Mouse (Mus musculus): ENCODE results near the gene Lif. TPM values are rescaled to one million over a fixed set of nuclear protein-coding genes. Genes with fewer than 3 reads are reported as not detected.

Lif gene
- polyA plus RNA-seq, 1 experiment from 2014 or later, result not detected

- no peaks in the 10 kb centered on the region for H3K27me3 ChIP-seq (ENCODE audit: control insufficient read depth, insufficient read depth, low read length)
- no peaks in the 10 kb centered on the region for H3K36me3 ChIP-seq (ENCODE audit: control insufficient read depth, insufficient read depth, low read length)
- H3K4me3 ChIP-seq (ENCODE audit: low read depth, low read length), result no peak overlapping the region
- H3K4me2 ChIP-seq (ENCODE audit: low read depth, low read length), result no peak overlapping the region
- no peak overlapping the region for H3K27ac ChIP-seq (ENCODE audit: low read depth, low read length)
- 91% methylated on average over 3 of the region's 3 CpGs for WGBS
- H3K9ac ChIP-seq (replicated peaks; ENCODE audit: low read depth, low read length), result no peak overlapping the region
- no peaks in the 10 kb centered on the region for H3K9me3 ChIP-seq (ENCODE audit: control insufficient read depth, low read length)
- no peaks in the 10 kb centered on the region for H3K4me1 ChIP-seq (ENCODE audit: control insufficient read depth, insufficient read depth, low read length)
- ATAC-seq (ENCODE audit: low read depth), result no peak
Measured at GRCm38 (mm10) chr11:4249151-4249550, 8.2 kb upstream of the Lif start.

GRCm38 (mm10) chr11:4250290-4250689 lies 7.1 kb upstream of the Lif start:
- Histone ChIP-seq H3K9ac (replicated peaks; ENCODE audit: low read depth, low read length) (no peak overlapping the region), H3K4me1 (ENCODE audit: control insufficient read depth, insufficient read depth, low read length) (no peaks in the 10 kb centered on the region), H3K27me3 (ENCODE audit: control insufficient read depth, insufficient read depth, low read length) (no peaks in the 10 kb centered on the region), H3K27ac (ENCODE audit: low read depth, low read length) (no peak overlapping the region), H3K4me3 (ENCODE audit: low read depth, low read length) (no peak overlapping the region), H3K4me2 (ENCODE audit: low read depth, low read length) (no peak overlapping the region), H3K9me3 (ENCODE audit: control insufficient read depth, low read length) (no peaks in the 10 kb centered on the region), H3K36me3 (ENCODE audit: control insufficient read depth, insufficient read depth, low read length) (no peaks in the 10 kb centered on the region)
- no peak for ATAC-seq (ENCODE audit: low read depth)
- 83% methylated on average over 7 of the region's 7 CpGs for WGBS

- WGBS, result 64% methylated on average over 3 of the region's 3 CpGs
- H3K27me3 ChIP-seq (ENCODE audit: control insufficient read depth, insufficient read depth, low read length), result no peaks in the 10 kb centered on the region
Measured at GRCm38 (mm10) chr11:4251376-4251775, 6.0 kb upstream of the Lif start.

GRCm38 (mm10) chr11:4252886-4253285 lies 4.5 kb upstream of the Lif start:
- Histone ChIP-seq H3K4me3 (ENCODE audit: low read depth, low read length) (no peak overlapping the region), H3K9me3 (ENCODE audit: control insufficient read depth, low read length) (no peaks in the 10 kb centered on the region), H3K36me3 (ENCODE audit: control insufficient read depth, insufficient read depth, low read length) (no peaks in the 10 kb centered on the region), H3K4me1 (ENCODE audit: control insufficient read depth, insufficient read depth, low read length) (no peaks in the 10 kb centered on the region), H3K27me3 (ENCODE audit: control insufficient read depth, insufficient read depth, low read length) (no peaks in the 10 kb centered on the region), H3K9ac (replicated peaks; ENCODE audit: low read depth, low read length) (no peak overlapping the region), H3K27ac (ENCODE audit: low read depth, low read length) (no peak overlapping the region), H3K4me2 (ENCODE audit: low read depth, low read length) (no peak overlapping the region)
- WGBS, result 51% methylated on average over 2 of the region's 2 CpGs
- no peak for ATAC-seq (ENCODE audit: low read depth)

More at GRCm38 (mm10) chr11:4251376-4251775, 6.0 kb upstream of the Lif start:
- no peak overlapping the region for H3K4me2 ChIP-seq (ENCODE audit: low read depth, low read length)
- no peak for ATAC-seq (ENCODE audit: low read depth)
- no peak overlapping the region for H3K9ac ChIP-seq (replicated peaks; ENCODE audit: low read depth, low read length)
- H3K36me3 ChIP-seq (ENCODE audit: control insufficient read depth, insufficient read depth, low read length), result no peaks in the 10 kb centered on the region
- H3K9me3 ChIP-seq (ENCODE audit: control insufficient read depth, low read length), result no peaks in the 10 kb centered on the region
- no peak overlapping the region for H3K4me3 ChIP-seq (ENCODE audit: low read depth, low read length)
- H3K4me1 ChIP-seq (ENCODE audit: control insufficient read depth, insufficient read depth, low read length), result no peaks in the 10 kb centered on the region
- no peak overlapping the region for H3K27ac ChIP-seq (ENCODE audit: low read depth, low read length)

GRCm38 (mm10) chr11:4257756-4258155 lies 399 bp downstream of the Lif start:
- Histone ChIP-seq H3K27ac (ENCODE audit: low read depth, low read length) (no peak overlapping the region), H3K4me3 (ENCODE audit: low read depth, low read length) (no peak overlapping the region), H3K27me3 (ENCODE audit: control insufficient read depth, insufficient read depth, low read length) (no peaks in the 10 kb centered on the region), H3K4me1 (ENCODE audit: control insufficient read depth, insufficient read depth, low read length) (peaks cover 4% of the 10 kb centered on the region; the same call in 1 of the 2 replicates), H3K36me3 (ENCODE audit: control insufficient read depth, insufficient read depth, low read length) (no peaks in the 10 kb centered on the region), H3K9me3 (ENCODE audit: control insufficient read depth, low read length) (no peaks in the 10 kb centered on the region), H3K9ac (replicated peaks; ENCODE audit: low read depth, low read length) (no peak overlapping the region), H3K4me2 (ENCODE audit: low read depth, low read length) (no peak overlapping the region)
- no peak for ATAC-seq (ENCODE audit: low read depth)
- WGBS, result 65% methylated on average over 5 of the region's 5 CpGs

- 0% methylated on average over 7 of the region's 7 CpGs for WGBS
- H3K9ac ChIP-seq (replicated peaks; ENCODE audit: low read depth, low read length), result no peak overlapping the region
- H3K27ac ChIP-seq (ENCODE audit: low read depth, low read length), result no peak overlapping the region
Measured at GRCm38 (mm10) chr11:4258657-4259082, 1.3 kb downstream of the Lif start.

DNA sequence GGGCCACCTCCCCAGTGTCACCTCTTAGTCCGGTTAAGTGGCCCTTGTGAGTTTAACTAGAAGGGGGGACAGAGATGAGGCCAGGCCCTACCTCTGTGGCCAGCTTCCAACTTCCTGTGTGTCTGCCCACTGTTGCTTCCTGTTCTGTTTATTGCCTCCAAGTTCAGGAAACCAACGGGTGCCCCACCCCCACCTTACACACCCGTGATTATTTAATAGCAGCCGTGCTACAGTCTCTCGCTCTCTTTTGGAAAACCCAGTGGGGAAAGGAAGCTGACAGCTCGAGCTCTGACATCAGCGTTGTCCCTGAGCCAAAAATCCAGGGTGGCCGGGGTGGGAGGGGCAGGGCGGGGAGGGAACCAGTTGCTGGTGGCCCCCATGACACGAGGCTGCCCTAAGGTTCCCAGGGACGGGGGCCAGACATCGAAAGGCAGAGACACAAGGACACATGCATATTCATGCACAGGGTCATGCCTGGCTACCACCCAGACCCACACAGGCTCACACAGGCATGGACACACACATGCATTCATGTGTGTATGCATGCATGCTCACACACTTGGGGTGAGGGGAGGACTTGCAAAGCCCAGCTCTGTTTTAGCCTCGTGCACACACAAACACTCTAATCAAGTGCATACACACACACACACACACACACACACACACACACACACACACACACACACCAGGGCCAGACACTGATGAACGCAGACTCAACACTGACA lies 3.3 kb downstream of the Lif start:
- H3K9ac ChIP-seq (replicated peaks; ENCODE audit: low read depth, low read length), result no peak overlapping the region
- ATAC-seq (ENCODE audit: low read depth), result no peak
- H3K4me2 ChIP-seq (ENCODE audit: low read depth, low read length), result no peak overlapping the region
- no peaks in the 10 kb centered on the region for H3K36me3 ChIP-seq (ENCODE audit: control insufficient read depth, insufficient read depth, low read length)
- no peak overlapping the region for H3K27ac ChIP-seq (ENCODE audit: low read depth, low read length)
- WGBS, result 49% methylated on average over 14 of the region's 14 CpGs
- H3K9me3 ChIP-seq (ENCODE audit: control insufficient read depth, low read length), result no peaks in the 10 kb centered on the region
- H3K27me3 ChIP-seq (ENCODE audit: control insufficient read depth, insufficient read depth, low read length), result peaks cover 10% of the 10 kb centered on the region
- H3K4me3 ChIP-seq (ENCODE audit: low read depth, low read length), result no peak overlapping the region
- H3K4me1 ChIP-seq (ENCODE audit: control insufficient read depth, insufficient read depth, low read length), result peaks cover 4% of the 10 kb centered on the region; the same call in 1 of the 2 replicates

More at GRCm38 (mm10) chr11:4258657-4259082, 1.3 kb downstream of the Lif start:
- H3K4me3 ChIP-seq (ENCODE audit: low read depth, low read length), result no peak overlapping the region
- H3K36me3 ChIP-seq (ENCODE audit: control insufficient read depth, insufficient read depth, low read length), result no peaks in the 10 kb centered on the region
- H3K4me2 ChIP-seq (ENCODE audit: low read depth, low read length), result peak overlapping the region; percentile 35
- peak; percentile 64; the same call in 1 of the 2 replicates for ATAC-seq (ENCODE audit: low read depth)
- no peaks in the 10 kb centered on the region for H3K27me3 ChIP-seq (ENCODE audit: control insufficient read depth, insufficient read depth, low read length)
- no peaks in the 10 kb centered on the region for H3K9me3 ChIP-seq (ENCODE audit: control insufficient read depth, low read length)
- H3K4me1 ChIP-seq (ENCODE audit: control insufficient read depth, insufficient read depth, low read length), result peaks cover 4% of the 10 kb centered on the region; the same call in 1 of the 2 replicates

DNA sequence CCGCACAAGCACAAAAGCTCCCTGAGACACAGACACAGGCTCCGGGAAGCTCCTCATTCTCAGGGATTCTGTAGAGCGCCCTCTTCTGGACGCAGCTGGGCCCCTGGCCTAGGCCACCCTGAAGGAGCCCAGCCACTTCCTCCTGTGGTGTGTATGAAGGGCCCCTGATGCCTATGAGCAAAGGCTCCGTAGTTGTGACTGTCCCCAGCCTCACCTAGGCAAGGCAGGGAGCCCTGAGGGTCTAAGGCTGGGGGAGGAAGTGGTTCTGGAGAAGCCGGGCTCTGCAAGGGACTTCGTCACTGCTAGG lies 3.8 kb downstream of the Lif start:
- ATAC-seq (ENCODE audit: low read depth), result no peak
- 41% methylated on average over 7 of the region's 7 CpGs for WGBS

GRCm38 (mm10) chr11:4261969-4262368 lies 4.6 kb downstream of the Lif start:
- Histone ChIP-seq H3K36me3 (ENCODE audit: control insufficient read depth, insufficient read depth, low read length) (no peaks in the 10 kb centered on the region), H3K4me1 (ENCODE audit: control insufficient read depth, insufficient read depth, low read length) (peaks cover 9% of the 10 kb centered on the region), H3K4me3 (ENCODE audit: low read depth, low read length) (no peak overlapping the region), H3K27me3 (ENCODE audit: control insufficient read depth, insufficient read depth, low read length) (peaks cover 19% of the 10 kb centered on the region), H3K27ac (ENCODE audit: low read depth, low read length) (no peak overlapping the region), H3K4me2 (ENCODE audit: low read depth, low read length) (no peak overlapping the region), H3K9ac (replicated peaks; ENCODE audit: low read depth, low read length) (no peak overlapping the region), H3K9me3 (ENCODE audit: control insufficient read depth, low read length) (no peaks in the 10 kb centered on the region)
- ATAC-seq (ENCODE audit: low read depth), result no peak
- 25% methylated on average over 5 of the region's 5 CpGs for WGBS

More for the DNA sequence above, 3.8 kb downstream of the Lif start:
- Histone ChIP-seq H3K4me1 (ENCODE audit: control insufficient read depth, insufficient read depth, low read length) (peaks cover 4% of the 10 kb centered on the region; the same call in 1 of the 2 replicates), H3K27ac (ENCODE audit: low read depth, low read length) (no peak overlapping the region), H3K27me3 (ENCODE audit: control insufficient read depth, insufficient read depth, low read length) (peaks cover 12% of the 10 kb centered on the region), H3K36me3 (ENCODE audit: control insufficient read depth, insufficient read depth, low read length) (no peaks in the 10 kb centered on the region), H3K9ac (replicated peaks; ENCODE audit: low read depth, low read length) (no peak overlapping the region), H3K4me3 (ENCODE audit: low read depth, low read length) (no peak overlapping the region), H3K9me3 (ENCODE audit: control insufficient read depth, low read length) (no peaks in the 10 kb centered on the region), H3K4me2 (ENCODE audit: low read depth, low read length) (no peak overlapping the region)

Measured in neural tube, embryonic 14.5 days (tissue).